Mouse (Mus musculus): ENCODE measurements around the gene Tfe3. TPM values are rescaled to one million over a fixed set of nuclear protein-coding genes. Genes with fewer than 3 reads are reported as not detected.
A peak's percentile ranks its signal among the peaks of the same experiment; 100 is the strongest.

Tfe3 gene
- polyA plus RNA-seq, 1 experiment from 2014 or later, result 15.0 TPM

DNA sequence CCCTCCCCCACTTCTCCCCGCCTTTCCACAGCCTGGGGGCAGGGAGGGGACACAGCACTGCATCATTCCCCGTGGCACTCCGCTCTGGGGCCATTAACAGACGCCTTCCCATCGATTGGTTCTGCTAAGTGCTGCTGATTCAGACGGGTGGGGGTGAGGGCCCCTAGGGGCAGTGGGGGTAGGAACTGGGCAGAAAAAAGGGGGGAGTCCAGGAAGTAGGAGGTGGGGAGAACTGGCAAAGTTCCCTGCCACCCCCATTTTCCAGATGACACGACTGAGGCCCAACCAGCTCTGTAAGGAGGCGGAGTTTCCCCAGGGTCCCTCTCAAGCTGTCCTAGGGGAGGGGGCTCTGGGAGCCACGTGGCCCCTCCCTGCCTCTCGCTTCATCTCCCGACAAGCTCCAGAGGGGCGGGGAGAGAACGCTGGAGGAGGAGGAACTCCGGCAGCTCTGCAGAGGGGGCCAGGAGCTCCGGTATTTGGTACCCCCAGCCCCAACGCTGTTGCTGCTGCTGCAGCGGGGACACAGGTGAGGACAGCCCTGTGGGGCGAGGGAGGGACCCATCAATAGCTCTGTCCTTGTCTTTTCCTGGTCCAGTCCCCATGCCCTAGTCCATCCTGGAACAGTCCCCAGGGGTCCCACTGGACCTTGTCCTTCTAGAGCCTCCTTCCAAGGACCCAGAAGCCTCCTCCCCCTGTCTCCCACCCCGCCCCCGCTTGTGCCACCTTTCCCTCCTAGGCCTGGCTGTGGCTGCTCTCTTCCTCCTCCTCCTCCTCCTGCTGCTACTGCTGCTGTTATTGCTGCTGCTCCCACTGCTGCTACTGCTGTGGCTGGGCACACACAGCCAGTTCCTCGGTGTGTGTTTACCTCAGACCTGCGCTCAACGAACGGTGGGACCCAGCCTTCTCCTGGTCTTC lies 59.8 kb downstream of the Tfe3 start, which contains the start of gene Kcnd1:
Gene Kcnd1, plus strand, starts transcription at position 425 of the 915 bp plus-strand sequence.
- H3K4me1 ChIP-seq (ENCODE audit: control insufficient read depth, insufficient read depth, low read length), result 0 out of 2 replicates have a peak, but pooled peaks cover 2% of the 10 kb centered on the region
- peak within 1 kb of the TSS; percentile 39; the same call in 1 of the 2 replicates for H3K9ac ChIP-seq (ENCODE audit: low read depth, low read length)
- H3K27me3 ChIP-seq (ENCODE audit: control insufficient read depth, insufficient read depth, low read length), result no peaks in the 10 kb centered on the region
- no peaks in the 10 kb centered on the region for H3K36me3 ChIP-seq (ENCODE audit: control insufficient read depth, insufficient read depth, low read length)
- ATAC-seq (replicated peaks; ENCODE audit: insufficient number of reproducible peaks, low FRiP score, low TSS enrichment), result 0 out of 2 replicates have a peak, but pooled peaks have one; percentile 26
- no peak within 1 kb of the TSS for H3K27ac ChIP-seq (ENCODE audit: low read depth, low read length)
- H3K4me3 ChIP-seq (ENCODE audit: low read depth, low read length), result peak within 1 kb of the TSS; percentile 45
- H3K9me3 ChIP-seq (replicated peaks; ENCODE audit: control insufficient read depth, low read length), result no peaks in the 10 kb centered on the region
- H3K4me2 ChIP-seq, result peak within 1 kb of the TSS; percentile 73
- 14% methylated on average over 20 of the region's 24 CpGs for WGBS (ENCODE audit: insufficient replicate concordance)

MicroRNA genes within 50 kb of the gene (microRNA counts, 519-probe panel; counts per million panel counts)
- 2,932 counts per million, percentile 11 among the panel's probes with 10 or more counts for microRNA mmu-miR-1198

Small RNAs within 50 kb of the gene (microRNA-seq; reads per million reads assigned to microRNA genes)
- gene Mir1198 (ENCODE audit: borderline number of aligned reads), result 29.5 reads per million, percentile 53 among the genes with 10 or more reads in this experiment

Other genes with a start within 250 kb of the Tfe3 start
- gene Foxp3, start 188.9 kb upstream of the Tfe3 start, polyA plus RNA-seq (2014; fragmentation: Nextera tagmentation; extraction: Ambion mirVana), result 0.07 TPM in 1 of 2 replicates, not detected in the other
- 1.1 and 1.6 TPM in 2 replicates for gene Ppp1r3f, start 188.3 kb upstream of the Tfe3 start, polyA plus RNA-seq (2014; fragmentation: Nextera tagmentation; extraction: Ambion mirVana)
- gene Ccdc22, start 157.0 kb upstream of the Tfe3 start, polyA plus RNA-seq (2014; fragmentation: Nextera tagmentation; extraction: Ambion mirVana), result 17.4 and 18.7 TPM in 2 replicates
- gene Cacna1f, start 155.5 kb upstream of the Tfe3 start, polyA plus RNA-seq (2014; fragmentation: Nextera tagmentation; extraction: Ambion mirVana), result not detected in 2 replicates
- gene Syp, start 124.1 kb upstream of the Tfe3 start, polyA plus RNA-seq (2014; fragmentation: Nextera tagmentation; extraction: Ambion mirVana), result 0.74 and 1.6 TPM in 2 replicates
- 4.4 and 5.2 TPM in 2 replicates for gene Prickle3, start 105.3 kb upstream of the Tfe3 start, polyA plus RNA-seq (2014; fragmentation: Nextera tagmentation; extraction: Ambion mirVana)
- gene Plp2, start 91.2 kb upstream of the Tfe3 start, polyA plus RNA-seq (2014; fragmentation: Nextera tagmentation; extraction: Ambion mirVana), result 171 and 181 TPM in 2 replicates
- not detected in 2 replicates for gene Magix, start 81.3 kb upstream of the Tfe3 start, polyA plus RNA-seq (2014; fragmentation: Nextera tagmentation; extraction: Ambion mirVana)
- 31.2 and 35.7 TPM in 2 replicates for gene Gpkow, start 65.4 kb upstream of the Tfe3 start, polyA plus RNA-seq (2014; fragmentation: Nextera tagmentation; extraction: Ambion mirVana)
- 16.0 and 16.2 TPM in 2 replicates for gene Wdr45, start 48.2 kb upstream of the Tfe3 start, polyA plus RNA-seq (2014; fragmentation: Nextera tagmentation; extraction: Ambion mirVana)
- gene Gm45208, start 40.3 kb upstream of the Tfe3 start, polyA plus RNA-seq (2014; fragmentation: Nextera tagmentation; extraction: Ambion mirVana), result 0.34 TPM in 1 of 2 replicates, not detected in the other
- gene Praf2, start 34.1 kb upstream of the Tfe3 start, polyA plus RNA-seq (2014; fragmentation: Nextera tagmentation; extraction: Ambion mirVana), result 52.3 and 55.9 TPM in 2 replicates
- 5.2 and 8.5 TPM in 2 replicates for gene Ccdc120, start 11.7 kb upstream of the Tfe3 start, polyA plus RNA-seq (2014; fragmentation: Nextera tagmentation; extraction: Ambion mirVana)
- 26.5 and 26.8 TPM in 2 replicates for gene Gripap1, start 27.2 kb downstream of the Tfe3 start, polyA plus RNA-seq (2014; fragmentation: Nextera tagmentation; extraction: Ambion mirVana)
- gene Kcnd1, start 59.7 kb downstream of the Tfe3 start, polyA plus RNA-seq (2014; fragmentation: Nextera tagmentation; extraction: Ambion mirVana), result 1.6 TPM in 2 replicates
- 22.9 and 23.7 TPM in 2 replicates for gene Otud5, start 78.8 kb downstream of the Tfe3 start, polyA plus RNA-seq (2014; fragmentation: Nextera tagmentation; extraction: Ambion mirVana)
- 5.2 and 5.7 TPM in 2 replicates for gene Pim2, start 115.7 kb downstream of the Tfe3 start, polyA plus RNA-seq (2014; fragmentation: Nextera tagmentation; extraction: Ambion mirVana)
- 16.9 and 19.1 TPM in 2 replicates for gene Slc35a2, start 121.5 kb downstream of the Tfe3 start, polyA plus RNA-seq (2014; fragmentation: Nextera tagmentation; extraction: Ambion mirVana)
- 81.0 and 88.2 TPM in 2 replicates for gene Pqbp1, start 136.7 kb downstream of the Tfe3 start, polyA plus RNA-seq (2014; fragmentation: Nextera tagmentation; extraction: Ambion mirVana)
- gene Timm17b, start 136.8 kb downstream of the Tfe3 start, polyA plus RNA-seq (2014; fragmentation: Nextera tagmentation; extraction: Ambion mirVana), result 135 and 152 TPM in 2 replicates
- gene Gm10491, start 145.3 kb downstream of the Tfe3 start, polyA plus RNA-seq (2014; fragmentation: Nextera tagmentation; extraction: Ambion mirVana), result not detected in 2 replicates
- gene Gm10490, start 147.0 kb downstream of the Tfe3 start, polyA plus RNA-seq (2014; fragmentation: Nextera tagmentation; extraction: Ambion mirVana), result not detected in 2 replicates
- gene Pcsk1n, start 157.3 kb downstream of the Tfe3 start, polyA plus RNA-seq (2014; fragmentation: Nextera tagmentation; extraction: Ambion mirVana), result 0.10 and 0.23 TPM in 2 replicates
- not detected in 2 replicates for gene Eras, start 166.0 kb downstream of the Tfe3 start, polyA plus RNA-seq (2014; fragmentation: Nextera tagmentation; extraction: Ambion mirVana)
- 23.8 and 27.2 TPM in 2 replicates for gene Hdac6, start 185.3 kb downstream of the Tfe3 start, polyA plus RNA-seq (2014; fragmentation: Nextera tagmentation; extraction: Ambion mirVana)
- 13.7 and 16.6 TPM in 2 replicates for gene Gata1, start 215.5 kb downstream of the Tfe3 start, polyA plus RNA-seq (2014; fragmentation: Nextera tagmentation; extraction: Ambion mirVana)

All from heart, embryonic 11.5 days (tissue).